Mouse (Mus musculus) liver, adult (tissue): Measurements from ENCODE around the gene Cacna2d1.

Experiments
- GATA4 ChIP-seq: IDR thresholded peaks from 2 replicates; pipeline ENCODE4 v1.6.1; 2014; ENCODE audit warnings: mild to moderate bottlenecking, low read length; ENCODE audit not compliant: insufficient replicate concordance

Cacna2d1 gene

GRCm38 (mm10) chr5:15961866-15962265 lies 27.4 kb downstream of the Cacna2d1 start:
- TF ChIP-seq GATA4, result no peak

- no peak for TF ChIP-seq GATA4
Measured at GRCm38 (mm10) chr5:15966888-15967287, 32.4 kb downstream of the Cacna2d1 start.

- no peak for TF ChIP-seq GATA4
Measured at GRCm38 (mm10) chr5:15971821-15972220, 37.3 kb downstream of the Cacna2d1 start.

GRCm38 (mm10) chr5:15972351-15972750 lies 37.9 kb downstream of the Cacna2d1 start:
- no peak for TF ChIP-seq GATA4

- TF ChIP-seq GATA4, result no peak
Measured at GRCm38 (mm10) chr5:15974652-15975051, 40.2 kb downstream of the Cacna2d1 start.

GRCm38 (mm10) chr5:15979225-15979624 lies 44.7 kb downstream of the Cacna2d1 start:
- TF ChIP-seq GATA4, result no peak

GRCm38 (mm10) chr5:15982573-15982972 lies 48.1 kb downstream of the Cacna2d1 start:
- TF ChIP-seq GATA4, result no peak

GRCm38 (mm10) chr5:15983354-15983753 lies 48.9 kb downstream of the Cacna2d1 start:
- TF ChIP-seq GATA4, result no peak

- no peak for TF ChIP-seq GATA4
Measured at GRCm38 (mm10) chr5:15985228-15985858, 50.9 kb downstream of the Cacna2d1 start.

- no peak for TF ChIP-seq GATA4
Measured at GRCm38 (mm10) chr5:15985901-15986300, 51.4 kb downstream of the Cacna2d1 start.

GRCm38 (mm10) chr5:15991428-15992139 lies 57.1 kb downstream of the Cacna2d1 start:
- TF ChIP-seq GATA4, result no peak

- no peak for TF ChIP-seq GATA4
Measured at GRCm38 (mm10) chr5:15993252-15993944, 58.9 kb downstream of the Cacna2d1 start.

GRCm38 (mm10) chr5:15997190-15997589 lies 62.7 kb downstream of the Cacna2d1 start:
- no peak for TF ChIP-seq GATA4

- TF ChIP-seq GATA4, result no peak
Measured at GRCm38 (mm10) chr5:15997769-15998168, 63.3 kb downstream of the Cacna2d1 start.

GRCm38 (mm10) chr5:16000917-16001316 lies 66.4 kb downstream of the Cacna2d1 start:
- TF ChIP-seq GATA4, result no peak
